Mouse (Mus musculus) hindbrain, embryonic 11.5 days (tissue): ENCODE results near the gene Ciz1. TPM values are rescaled to one million over a fixed set of nuclear protein-coding genes. Genes with fewer than 3 reads are reported as not detected.

ENCODE experiments used
- ATAC-seq: fragments of 200-750 bp; cut with Nextera tagmentation; 2 replicates; pipeline ENCODE4 v1.8.0; 2017; ENCODE audit warnings: mild to moderate bottlenecking, moderate TSS enrichment, moderate library complexity; ENCODE audit not compliant: low FRiP score
- DNase-seq: peaks from one replicate; pipeline ENCODE4 v3.0.0-alpha.2; 2015; ENCODE audit warnings: low spot score
- H3K27ac ChIP-seq: fragments of 300-500 bp; sonication (generic); 2 replicates; pipeline ENCODE4 v1.5.1; 2014; ENCODE audit warnings: mild to moderate bottlenecking, low read depth, low read length
- H3K27me3 ChIP-seq: fragments of 300-500 bp; sonication (generic); 2 replicates; pipeline ENCODE4 v1.6.1; 2014; ENCODE audit warnings: mild to moderate bottlenecking, low read length, moderate library complexity, mixed read lengths; ENCODE audit not compliant: control insufficient read depth, insufficient read depth
- H3K36me3 ChIP-seq: fragments of 300-500 bp; sonication (generic); 2 replicates; pipeline ENCODE4 v1.6.1; 2014; ENCODE audit warnings: mild to moderate bottlenecking, low read length, moderate library complexity, mixed read lengths; ENCODE audit not compliant: control insufficient read depth, insufficient read depth
- H3K4me1 ChIP-seq: fragments of 300-500 bp; sonication (generic); replicated peaks from 2 replicates; pipeline ENCODE4 v1.6.1; 2014; ENCODE audit warnings: low read length, mixed read lengths; ENCODE audit not compliant: control insufficient read depth, insufficient read depth
- H3K4me2 ChIP-seq: fragments of 300-500 bp; sonication (generic); replicated peaks from 2 replicates; pipeline ENCODE4 v1.6.1; 2014; ENCODE audit warnings: mild to moderate bottlenecking, low read depth, low read length
- H3K4me3 ChIP-seq: fragments of 300-500 bp; sonication (generic); 2 replicates; pipeline ENCODE4 v1.5.1; 2014; ENCODE audit warnings: low read depth, low read length
- H3K9ac ChIP-seq: fragments of 300-500 bp; sonication (generic); 2 replicates; pipeline ENCODE4 v1.6.1; 2014; ENCODE audit warnings: low read depth, low read length
- H3K9me3 ChIP-seq: fragments of 300-500 bp; sonication (generic); 2 replicates; pipeline ENCODE4 v1.6.1; 2016; ENCODE audit warnings: low read length; ENCODE audit not compliant: control insufficient read depth
- WGBS: fragments of 180-500 bp; shearing (Covaris S2); extraction: QIAGEN DNeasy Blood & Tissue Kit; methylation state at CpG from one replicate; pipeline ENCODE4 v1.1.7; 2014; 5-methylcytosine and 5-hydroxymethylcytosine counted together
- polyA plus RNA-seq: library from polyadenylated mRNA; unstranded; fragments of >200 nt; fragmentation: Nextera tagmentation; extraction: Ambion mirVana; gene quantifications from 2 replicates; pipeline ENCODE4 v1.2.1, GENCODE M21; 2014

Gene Ciz1
- polyA plus RNA-seq, 1 experiment from 2014 or later: 49.0 TPM

- Histone ChIP-seq H3K4me3 (no peak overlapping the region), H3K36me3 (no peaks in the 10 kb centered on the region), H3K9me3 (no peaks in the 10 kb centered on the region), H3K4me2 (no peak overlapping the region), H3K9ac (no peak overlapping the region), H3K4me1 (peaks cover 6% of the 10 kb centered on the region; the same call in 1 of the 2 replicates), H3K27ac (no peak overlapping the region), H3K27me3 (no peaks in the 10 kb centered on the region; the same call in 1 of the 2 replicates)
- 71% methylated on average over 8 of the region's 8 CpGs for WGBS
- ATAC-seq (no peak), DNase-seq (no peak)
Observed at GRCm38 (mm10) chr2:32349625-32350255, 2.4 kb upstream of the Ciz1 start.

- no peak for DNase-seq
- H3K9ac ChIP-seq: no peak overlapping the region
- WGBS: 49% methylated on average over 13 of the region's 13 CpGs
- no peak overlapping the region for H3K27ac ChIP-seq
- H3K9me3 ChIP-seq: no peaks in the 10 kb centered on the region
- no peak overlapping the region for H3K4me3 ChIP-seq
- H3K27me3 ChIP-seq: no peaks in the 10 kb centered on the region; the same call in 1 of the 2 replicates
- H3K4me2 ChIP-seq: no peak overlapping the region
- H3K4me1 ChIP-seq: peaks cover 6% of the 10 kb centered on the region; the same call in 1 of the 2 replicates
- no peaks in the 10 kb centered on the region for H3K36me3 ChIP-seq
- no peak for ATAC-seq
Observed at GRCm38 (mm10) chr2:32350471-32351051, 1.6 kb upstream of the Ciz1 start.

GRCm38 (mm10) chr2:32351471-32351961 lies 611 bp upstream of the Ciz1 start:
- Histone ChIP-seq H3K4me1 (peaks cover 6% of the 10 kb centered on the region; the same call in 1 of the 2 replicates), H3K4me2 (peak overlapping the region; percentile 92), H3K4me3 (peak overlapping the region; percentile 60; the same call in 1 of the 2 replicates), H3K9me3 (no peaks in the 10 kb centered on the region), H3K27ac (no peak overlapping the region; the same call in 1 of the 2 replicates), H3K27me3 (no peaks in the 10 kb centered on the region; the same call in 1 of the 2 replicates), H3K36me3 (no peaks in the 10 kb centered on the region), H3K9ac (peak overlapping the region; percentile 2)
- 55% methylated on average over 9 of the region's 9 CpGs for WGBS
- DNase-seq (no peak), ATAC-seq (0 out of 2 replicates have a peak, but pooled peaks have one; percentile 11)

- Histone ChIP-seq H3K9ac (peak within 1 kb of the TSS; percentile 71), H3K4me3 (peak within 1 kb of the TSS; percentile 60), H3K36me3 (no peaks in the 10 kb centered on the region), H3K27ac (peak within 1 kb of the TSS; percentile 67), H3K9me3 (no peaks in the 10 kb centered on the region), H3K4me1 (peaks cover 6% of the 10 kb centered on the region; the same call in 1 of the 2 replicates), H3K4me2 (peak within 1 kb of the TSS; percentile 92), H3K27me3 (no peaks in the 10 kb centered on the region; the same call in 1 of the 2 replicates)
- DNase-seq: peak; percentile 95
- peak; percentile 66; the same call in 1 of the 2 replicates for ATAC-seq
- under 1% methylated on average over 62 of the region's 63 CpGs for WGBS
Observed at GRCm38 (mm10) chr2:32353007-32353542, 948 bp downstream of the Ciz1 start, which contains the start of gene Dnm1. Gene Dnm1 (minus strand): TSS chr2:32353338.

GRCm38 (mm10) chr2:32353836-32354235 lies 1.7 kb downstream of the Ciz1 start:
- peaks cover 6% of the 10 kb centered on the region; the same call in 1 of the 2 replicates for H3K4me1 ChIP-seq
- no peak overlapping the region for H3K4me2 ChIP-seq
- H3K27me3 ChIP-seq: no peaks in the 10 kb centered on the region; the same call in 1 of the 2 replicates
- no peaks in the 10 kb centered on the region for H3K36me3 ChIP-seq
- H3K4me3 ChIP-seq: no peak overlapping the region
- ATAC-seq (no peak), DNase-seq (no peak)
- no peak overlapping the region for H3K27ac ChIP-seq
- H3K9me3 ChIP-seq: no peaks in the 10 kb centered on the region
- WGBS: 68% methylated on average over 6 of the region's 6 CpGs
- no peak overlapping the region for H3K9ac ChIP-seq

- DNase-seq (no peak), ATAC-seq (no peak)
- Histone ChIP-seq H3K9me3 (no peaks in the 10 kb centered on the region), H3K4me2 (no peak overlapping the region), H3K9ac (no peak overlapping the region), H3K27me3 (no peaks in the 10 kb centered on the region; the same call in 1 of the 2 replicates), H3K4me3 (no peak overlapping the region), H3K27ac (no peak overlapping the region), H3K4me1 (peaks cover 6% of the 10 kb centered on the region; the same call in 1 of the 2 replicates), H3K36me3 (no peaks in the 10 kb centered on the region)
- WGBS: 94% methylated on average over 3 of the region's 3 CpGs
Observed at GRCm38 (mm10) chr2:32354336-32354895, 2.3 kb downstream of the Ciz1 start.

GRCm38 (mm10) chr2:32356216-32356615 lies 4.1 kb downstream of the Ciz1 start:
- Histone ChIP-seq H3K36me3 (no peaks in the 10 kb centered on the region), H3K4me1 (peaks cover 5% of the 10 kb centered on the region; the same call in 1 of the 2 replicates), H3K9ac (no peak overlapping the region), H3K4me3 (no peak overlapping the region), H3K4me2 (no peak overlapping the region), H3K9me3 (no peaks in the 10 kb centered on the region), H3K27me3 (no peaks in the 10 kb centered on the region; the same call in 1 of the 2 replicates), H3K27ac (no peak overlapping the region)
- WGBS: 87% methylated on average over 10 of the region's 10 CpGs
- ATAC-seq (no peak), DNase-seq (no peak)

- peaks cover 4% of the 10 kb centered on the region for H3K27me3 ChIP-seq
- H3K4me3 ChIP-seq: no peak overlapping the region
- H3K4me1 ChIP-seq: no peaks in the 10 kb centered on the region
- DNase-seq (no peak), ATAC-seq (no peak)
- 85% methylated on average over 3 of the region's 3 CpGs for WGBS
- no peak overlapping the region for H3K27ac ChIP-seq
- no peak overlapping the region for H3K4me2 ChIP-seq
- H3K36me3 ChIP-seq: no peaks in the 10 kb centered on the region
- no peak overlapping the region for H3K9ac ChIP-seq
- no peaks in the 10 kb centered on the region for H3K9me3 ChIP-seq
Observed at GRCm38 (mm10) chr2:32357710-32358109, 5.6 kb downstream of the Ciz1 start.
